Mouse (Mus musculus) liver, adult 2 months (tissue): ENCODE measurements around the gene Rragd. TPM values are rescaled to one million over a fixed set of nuclear protein-coding genes. Genes with fewer than 3 reads are reported as not detected.
"Not testable (repeated sequence)": the region's sequence is repeated elsewhere in the genome, so short reads cannot be mapped to it uniquely, and the experiment has no call there.

Source experiments
- DNase-seq: peaks from one replicate; pipeline ENCODE4 v3.0.0-alpha.2; 2011; ENCODE audit warnings: low read depth, low spot score; ENCODE audit errors: extremely low read depth
- H3K27ac ChIP-seq: fragments of 200-500 bp; replicated peaks from 2 replicates; pipeline ENCODE4 v1.5.1; 2012; ENCODE audit warnings: low read depth, mild to moderate bottlenecking, control low read depth, inconsistent platforms, low read length; ENCODE audit not compliant: insufficient read depth
- H3K27me3 ChIP-seq: fragments of 200-500 bp; 2 replicates; pipeline ENCODE4 v1.6.1; 2012; ENCODE audit warnings: mild to moderate bottlenecking, moderate library complexity, low read length, inconsistent platforms; ENCODE audit not compliant: control insufficient read depth, insufficient read depth
- H3K36me3 ChIP-seq: fragments of 200-500 bp; 2 replicates; pipeline ENCODE4 v1.6.1; 2012; ENCODE audit warnings: low read length, inconsistent platforms; ENCODE audit not compliant: control insufficient read depth, insufficient read depth
- H3K4me1 ChIP-seq: fragments of 200-500 bp; 2 replicates; pipeline ENCODE4 v1.6.1; 2011; ENCODE audit warnings: low read length; ENCODE audit not compliant: control insufficient read depth, insufficient read depth
- H3K4me3 ChIP-seq: fragments of 200-500 bp; 2 replicates; pipeline ENCODE4 v1.5.1; 2011; ENCODE audit warnings: low read depth, mild to moderate bottlenecking, control low read depth, low read length, moderate library complexity; ENCODE audit not compliant: insufficient read depth
- H3K79me2 ChIP-seq: fragments of 200-500 bp; 2 replicates; pipeline ENCODE4 v1.6.1; 2012; ENCODE audit warnings: inconsistent platforms, mild to moderate bottlenecking, low read length, moderate library complexity; ENCODE audit not compliant: control insufficient read depth, insufficient read depth
- H3K9ac ChIP-seq: fragments of 200-500 bp; 2 replicates; pipeline ENCODE4 v1.6.1; 2012; ENCODE audit warnings: low read depth, mild to moderate bottlenecking, control low read depth, inconsistent platforms, low read length
- CTCF ChIP-seq: fragments of 200-500 bp; IDR thresholded peaks from 2 replicates; pipeline ENCODE4 v1.5.1; 2011; ENCODE audit warnings: low read depth, low read length, control low read depth
- POLR2A ChIP-seq: fragments of 200-500 bp; IDR thresholded peaks from 2 replicates; pipeline ENCODE4 v1.6.1; 2011; ENCODE audit warnings: low read length, control low read depth; ENCODE audit not compliant: insufficient read depth; ENCODE audit errors: extremely low read depth
- WGBS: fragments of 180-500 bp; shearing (Covaris S2); methylation state at CpG from one replicate; pipeline ENCODE4 v1.1.7; 2018; 5-methylcytosine and 5-hydroxymethylcytosine counted together
- polyA plus RNA-seq: library from polyadenylated mRNA; depleted of rRNA; stranded (reverse); fragments of >200 nt; gene quantifications from 2 replicates; pipeline ENCODE4 v1.2.3, GENCODE M21; 2012
- total RNA-seq: library from RNA; depleted of rRNA; stranded (reverse); fragments of >200 nt; gene quantifications from 2 replicates; pipeline ENCODE4 v1.2.3, GENCODE M21; 2014

Gene Rragd
- total and polyA plus RNA-seq, 2 experiments: 0.59 to 1.5 TPM

DNA sequence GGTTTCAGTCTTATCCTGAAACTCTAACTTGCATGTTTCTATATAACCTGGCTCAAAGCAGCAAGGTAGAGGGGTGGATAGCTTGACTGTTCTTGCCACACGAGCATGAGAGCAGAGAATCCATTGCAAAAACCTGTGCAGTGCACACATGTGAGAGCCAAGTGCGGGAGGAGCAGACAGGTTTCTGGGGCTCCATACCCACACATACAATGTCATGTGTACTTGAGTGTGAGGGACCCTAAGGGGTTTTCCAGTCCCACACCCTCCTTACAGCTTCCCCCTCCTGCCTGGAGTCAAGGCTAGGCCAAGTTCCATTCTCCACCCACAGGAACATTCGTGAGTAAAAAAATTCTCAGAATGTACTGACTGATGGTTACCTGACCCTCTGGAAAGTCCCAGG, 21.4 kb upstream of the Rragd start:
- H3K4me1 ChIP-seq: no peaks in the 10 kb centered on the region
- no peak overlapping the region for H3K4me3 ChIP-seq
- no peaks in the 10 kb centered on the region for H3K36me3 ChIP-seq
- no peak overlapping the region for H3K27ac ChIP-seq
- H3K27me3 ChIP-seq: no peaks in the 10 kb centered on the region
- 43% methylated on average over 3 of the region's 3 CpGs for WGBS
- no peak for DNase-seq
- TF ChIP-seq CTCF (no peak), POLR2A (no peak)
- H3K79me2 ChIP-seq: no peaks in the 10 kb centered on the region
- no peak overlapping the region for H3K9ac ChIP-seq

DNA sequence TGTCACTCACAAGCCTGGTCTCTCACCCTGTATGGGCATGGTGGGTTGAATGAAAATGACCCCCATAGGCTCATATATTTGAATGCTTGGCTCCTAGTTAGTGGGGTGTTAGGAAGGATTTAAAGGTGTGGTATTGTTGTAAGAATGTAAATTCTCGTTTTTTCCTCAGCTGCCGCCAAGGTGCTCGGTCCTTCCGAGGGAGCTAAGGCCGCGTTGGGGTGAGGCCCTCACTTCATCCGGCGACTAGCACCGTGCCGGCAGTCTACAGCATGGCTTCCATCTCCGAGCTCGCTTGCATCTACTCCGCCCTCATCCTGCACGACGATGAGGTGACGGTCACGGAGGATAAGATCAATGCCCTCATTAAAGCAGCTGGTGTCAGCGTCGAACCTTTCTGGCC, 18.2 kb upstream of the Rragd start:
- not testable (repeated sequence) for H3K36me3 ChIP-seq, H3K79me2 ChIP-seq, H3K4me1 ChIP-seq, DNase-seq, H3K9ac ChIP-seq, H3K4me3 ChIP-seq, H3K27me3 ChIP-seq, H3K27ac ChIP-seq
- 58% methylated on average over 19 of the region's 19 CpGs for WGBS

DNA sequence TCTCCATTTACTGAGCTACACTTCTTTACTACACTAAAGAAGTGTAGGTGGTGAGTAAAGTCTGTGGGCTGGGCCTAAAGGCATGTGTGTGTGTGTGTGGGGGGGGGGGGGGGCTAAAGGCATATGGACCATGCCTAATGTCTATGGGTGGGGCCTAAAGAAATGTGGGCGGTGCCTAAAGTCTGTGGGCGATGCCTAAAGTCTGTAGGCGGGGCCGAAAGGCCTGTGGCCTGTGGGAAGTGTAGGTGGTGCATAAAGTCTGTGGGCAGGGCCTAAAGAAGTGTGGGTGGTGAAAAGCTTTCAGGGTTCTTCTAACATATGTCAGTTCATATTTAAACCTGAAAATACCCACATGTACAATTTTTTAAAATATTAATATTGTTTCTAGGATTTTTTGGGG, 5.5 kb upstream of the Rragd start:
- TF ChIP-seq CTCF: no peak
- no peak for TF ChIP-seq POLR2A
- no peak for DNase-seq
- Histone ChIP-seq H3K4me1 (no peaks in the 10 kb centered on the region), H3K9ac (no peak overlapping the region), H3K36me3 (no peaks in the 10 kb centered on the region), H3K79me2 (no peaks in the 10 kb centered on the region), H3K27me3 (no peaks in the 10 kb centered on the region; the same call in 1 of the 2 replicates), H3K27ac (no peak overlapping the region), H3K4me3 (no peak overlapping the region)
- 87% methylated on average over 4 of the region's 4 CpGs for WGBS

DNA sequence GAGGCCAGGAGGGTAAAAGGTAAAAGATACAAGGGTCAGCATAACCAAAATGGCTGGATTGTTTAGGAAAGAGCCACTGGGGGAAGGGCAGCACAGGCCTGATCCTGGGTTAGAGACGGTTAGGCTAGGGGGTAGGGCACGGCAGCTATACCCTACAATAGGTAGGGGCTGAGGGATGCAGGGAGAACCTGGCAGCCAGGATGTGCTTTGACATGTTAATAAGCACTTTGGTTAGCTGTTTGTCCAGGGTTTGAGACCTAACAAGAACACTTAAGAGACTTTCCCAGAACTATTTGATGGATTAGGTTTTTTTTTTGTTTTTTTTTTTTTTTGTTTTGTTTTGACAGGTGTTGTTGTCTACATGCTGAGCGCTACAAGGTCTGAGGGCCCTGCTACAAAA, 2.8 kb upstream of the Rragd start:
- 0 out of 2 replicates have a peak, but pooled peaks cover 2% of the 10 kb centered on the region for H3K4me1 ChIP-seq
- no peak overlapping the region for H3K4me3 ChIP-seq
- H3K79me2 ChIP-seq: no peaks in the 10 kb centered on the region
- H3K36me3 ChIP-seq: no peaks in the 10 kb centered on the region
- H3K9ac ChIP-seq: no peak overlapping the region
- H3K27me3 ChIP-seq: peaks cover 7% of the 10 kb centered on the region
- no peak for DNase-seq
- no peak for TF ChIP-seq POLR2A
- no peak for TF ChIP-seq CTCF
- H3K27ac ChIP-seq: no peak overlapping the region
- 95% methylated on average over 3 of the region's 3 CpGs for WGBS

DNA sequence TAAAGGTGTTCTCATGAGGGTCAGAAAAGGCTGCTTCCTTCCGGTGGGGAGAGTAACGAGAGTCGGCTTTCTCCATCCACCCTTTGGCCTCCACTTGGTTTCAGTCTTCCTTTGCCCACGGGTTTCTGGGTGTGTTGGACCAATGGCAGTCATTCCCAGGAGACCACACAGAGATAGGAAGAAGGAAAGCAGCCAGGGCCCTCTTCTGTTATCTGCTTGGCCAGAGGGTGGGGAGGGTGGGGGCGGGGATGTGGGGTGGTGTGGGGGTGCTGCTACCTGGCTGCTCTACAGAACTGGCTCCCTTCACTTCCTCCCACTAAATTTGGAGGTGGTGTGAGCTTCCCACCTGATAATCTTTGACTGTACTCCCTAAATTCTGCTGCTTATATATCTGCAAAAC, 1.2 kb upstream of the Rragd start:
- peaks cover 7% of the 10 kb centered on the region for H3K27me3 ChIP-seq
- H3K36me3 ChIP-seq: no peaks in the 10 kb centered on the region
- DNase-seq: no peak
- H3K27ac ChIP-seq: no peak overlapping the region
- H3K9ac ChIP-seq: no peak overlapping the region
- H3K79me2 ChIP-seq: no peaks in the 10 kb centered on the region
- H3K4me1 ChIP-seq: 0 out of 2 replicates have a peak, but pooled peaks cover 2% of the 10 kb centered on the region
- no peak overlapping the region for H3K4me3 ChIP-seq
- 30% methylated on average over 5 of the region's 5 CpGs for WGBS
- TF ChIP-seq CTCF (no peak), POLR2A (no peak)

DNA sequence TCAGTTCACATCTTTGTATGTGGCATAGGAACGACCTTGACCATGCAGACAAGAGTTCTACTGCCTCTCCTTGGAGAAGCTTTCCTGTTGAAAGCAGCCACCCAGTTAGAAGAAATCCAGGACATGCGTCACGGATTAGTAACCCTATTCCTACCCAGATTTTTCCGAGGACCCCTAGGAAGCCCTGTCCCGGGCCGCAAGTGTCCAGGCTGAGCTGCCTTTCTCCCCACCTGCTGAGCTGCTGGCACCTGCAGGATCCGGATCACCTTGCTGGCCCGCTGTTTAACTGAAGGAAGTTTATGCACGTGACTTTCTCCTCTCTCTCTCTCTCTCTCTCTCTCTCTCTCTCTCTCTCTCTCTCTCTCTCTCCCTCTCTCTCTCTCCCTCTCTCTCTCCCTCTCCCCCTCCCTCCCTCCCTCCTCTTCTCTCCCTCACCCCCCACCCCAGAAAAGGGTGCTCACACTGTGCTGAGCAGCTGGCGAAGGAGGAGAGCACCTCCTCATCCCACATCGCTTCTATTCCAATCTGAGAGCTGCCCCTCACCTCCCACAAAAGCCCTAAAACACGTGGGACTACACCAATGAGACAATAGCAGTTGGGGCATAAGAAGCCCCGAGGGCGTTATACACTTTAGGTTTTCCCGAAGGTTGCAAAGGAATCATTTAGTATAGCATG, 659 bp upstream of the Rragd start:
- Histone ChIP-seq H3K4me1 (0 out of 2 replicates have a peak, but pooled peaks cover 2% of the 10 kb centered on the region), H3K27ac (no peak overlapping the region), H3K27me3 (peaks cover 7% of the 10 kb centered on the region), H3K4me3 (no peak overlapping the region), H3K36me3 (no peaks in the 10 kb centered on the region), H3K9ac (no peak overlapping the region), H3K79me2 (no peaks in the 10 kb centered on the region)
- DNase-seq: no peak
- WGBS: 16% methylated on average over 15 of the region's 15 CpGs
- TF ChIP-seq CTCF (no peak), POLR2A (no peak)
